Mouse (Mus musculus): ENCODE measurements at regions not wholly inside any gene's neighbourhood (a gene's known extent, or its start where the extent isn't known, plus 50 kb on each side); places are given as distances from the start of the nearest gene placed in this dataset.

DNA sequence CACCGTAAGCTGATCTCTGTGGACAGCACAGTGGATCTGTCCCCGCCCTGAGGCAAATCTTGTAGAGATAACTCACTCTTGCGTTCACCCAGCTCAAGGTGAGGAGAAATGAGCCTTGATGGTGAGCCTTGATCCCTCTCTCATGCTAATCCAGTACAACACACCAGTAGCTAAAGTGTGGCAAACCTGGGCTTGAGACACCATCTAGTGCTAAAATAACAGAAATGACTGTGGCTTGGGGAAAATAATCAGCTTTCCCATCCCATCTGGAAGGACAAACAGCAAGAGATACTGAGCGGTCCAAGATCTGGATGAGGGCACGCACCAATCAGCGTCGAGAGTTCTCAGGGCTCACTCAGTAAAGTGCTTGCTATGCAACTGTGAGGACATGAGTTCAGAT is 50.9 kb upstream of the Cbln4 start:
- no peak for DNase-seq (ENCODE audit: low read depth, low spot score)

DNA sequence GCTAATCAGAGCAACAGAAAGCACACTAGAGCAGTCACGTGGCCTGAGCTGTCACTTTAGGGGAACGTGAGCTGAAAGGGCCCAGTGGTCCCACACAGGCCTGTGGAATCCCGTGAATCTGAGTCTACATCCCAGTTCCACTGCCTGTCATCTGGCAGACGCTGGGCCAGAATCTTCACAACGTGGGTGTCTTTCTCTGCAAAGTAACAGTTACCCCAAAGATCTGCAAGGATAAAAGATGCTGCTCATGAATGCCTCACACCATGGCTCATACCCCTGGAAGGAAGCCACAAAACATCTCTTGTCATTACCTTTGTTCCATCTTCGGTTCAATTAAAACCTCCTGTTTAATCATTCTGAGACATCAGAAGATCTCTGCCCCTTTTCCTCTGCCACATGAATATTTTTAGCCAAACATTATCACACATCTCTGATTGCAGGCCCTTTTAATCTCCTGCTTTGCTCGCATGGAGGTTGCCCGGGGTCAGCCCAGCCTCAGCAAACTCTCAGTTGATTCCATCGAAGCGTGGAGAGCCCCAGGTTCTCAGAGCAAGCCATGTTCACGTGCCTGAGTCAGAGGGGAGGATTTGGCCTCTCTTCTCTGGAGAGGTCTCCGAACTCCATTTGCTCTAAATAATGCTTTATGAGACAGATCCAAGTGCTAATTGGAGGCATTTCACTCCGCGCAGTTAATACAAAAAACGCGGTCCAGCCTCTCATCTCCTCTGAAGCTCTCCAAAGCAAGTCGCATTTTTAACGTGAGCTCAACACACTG is 60.8 kb upstream of the Cbln4 start:
- no peak for DNase-seq (ENCODE audit: low read depth, low spot score)

DNA sequence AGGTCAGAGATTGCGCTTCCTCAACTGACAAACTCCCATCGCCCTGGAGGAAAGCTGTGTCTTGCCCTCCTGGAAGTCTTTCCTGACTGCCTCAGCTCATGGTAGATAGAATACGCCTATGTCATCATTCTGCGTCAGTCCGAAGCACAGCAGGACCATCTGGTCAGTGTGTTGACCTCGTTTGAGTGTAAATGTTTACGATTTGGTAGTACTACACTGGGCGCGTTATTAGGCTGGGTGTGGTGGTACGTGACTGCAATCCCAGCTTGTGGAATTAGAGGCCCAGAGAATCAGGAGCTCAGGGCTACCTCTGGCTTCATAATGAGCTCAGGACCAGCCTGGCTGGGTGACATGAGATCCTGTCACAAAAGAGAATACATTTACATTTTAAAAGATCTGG is 62.0 kb upstream of the Cbln4 start:
- no peak for DNase-seq (ENCODE audit: low read depth, low spot score)

DNA sequence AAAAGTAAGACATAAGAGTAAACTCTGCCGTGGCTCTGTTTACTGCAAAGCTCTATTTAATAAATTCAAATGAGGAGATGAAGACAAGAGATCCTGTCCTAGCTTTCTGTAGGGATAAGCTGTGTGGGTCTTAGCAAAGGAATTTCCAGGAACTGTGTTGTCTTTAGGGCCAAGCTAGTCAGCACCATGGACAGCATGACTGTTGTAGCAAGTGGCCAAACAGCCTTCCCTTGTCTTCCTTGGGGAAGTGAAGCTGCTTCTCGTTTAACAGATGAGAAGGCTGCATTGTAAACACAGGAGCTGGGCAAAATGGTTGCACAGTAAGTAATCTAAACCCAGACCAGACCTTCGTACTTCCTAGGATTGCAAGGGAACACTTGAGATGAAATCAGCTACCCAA is 67.4 kb upstream of the Cbln4 start:
- peak; percentile 66 for DNase-seq (ENCODE audit: low read depth, low spot score)

DNA sequence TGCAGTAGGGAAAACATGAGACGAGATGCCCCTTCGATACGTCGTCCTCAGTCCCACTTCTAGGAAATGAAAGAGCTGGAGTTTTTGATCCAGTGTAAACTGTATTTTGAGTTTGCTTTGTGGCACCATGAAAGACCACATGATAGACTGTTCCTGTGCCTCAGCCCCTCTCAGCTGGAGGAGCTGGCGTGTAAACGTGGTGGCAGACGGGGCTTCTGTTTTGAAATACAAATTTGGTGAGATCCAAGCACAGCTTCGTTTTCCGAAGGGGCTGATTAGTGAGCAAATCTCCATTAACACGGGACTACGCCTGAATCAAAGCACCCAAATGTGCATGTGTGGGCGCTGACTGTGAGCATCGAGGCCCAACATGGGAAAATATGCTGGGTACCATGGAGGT is 70.4 kb upstream of the Cbln4 start:
- DNase-seq (ENCODE audit: low read depth, low spot score): no peak

DNA sequence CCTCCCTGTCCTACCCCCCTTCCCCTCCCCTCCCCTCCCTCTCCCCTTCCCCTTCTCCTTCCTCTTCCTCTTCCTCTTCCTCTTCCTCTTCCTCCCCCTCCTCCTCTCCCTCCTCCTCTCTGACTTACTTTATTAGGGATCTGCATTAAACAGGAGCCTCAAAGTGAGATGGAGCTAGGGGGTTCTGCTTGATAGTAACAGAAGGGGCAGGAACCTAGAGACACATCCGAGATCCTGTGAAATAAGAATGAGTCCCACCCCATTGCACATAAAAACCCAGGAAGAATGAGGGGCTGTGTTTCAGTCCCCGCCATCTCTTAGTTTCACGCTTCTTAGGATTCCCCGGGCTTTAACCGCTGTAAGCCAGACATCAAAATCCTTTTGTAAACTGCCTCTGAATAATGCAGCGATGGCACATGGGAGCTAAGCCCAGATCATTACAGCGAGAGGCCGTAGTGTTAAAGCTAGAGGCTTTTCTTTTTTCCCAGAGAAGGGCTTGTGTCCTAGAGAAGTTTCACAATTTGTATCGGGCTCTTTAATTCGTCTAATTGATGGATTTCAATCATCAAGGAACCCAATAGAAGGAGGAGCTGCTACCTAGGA is 72.4 kb upstream of the Cbln4 start:
- DNase-seq (ENCODE audit: low read depth, low spot score): no peak

DNA sequence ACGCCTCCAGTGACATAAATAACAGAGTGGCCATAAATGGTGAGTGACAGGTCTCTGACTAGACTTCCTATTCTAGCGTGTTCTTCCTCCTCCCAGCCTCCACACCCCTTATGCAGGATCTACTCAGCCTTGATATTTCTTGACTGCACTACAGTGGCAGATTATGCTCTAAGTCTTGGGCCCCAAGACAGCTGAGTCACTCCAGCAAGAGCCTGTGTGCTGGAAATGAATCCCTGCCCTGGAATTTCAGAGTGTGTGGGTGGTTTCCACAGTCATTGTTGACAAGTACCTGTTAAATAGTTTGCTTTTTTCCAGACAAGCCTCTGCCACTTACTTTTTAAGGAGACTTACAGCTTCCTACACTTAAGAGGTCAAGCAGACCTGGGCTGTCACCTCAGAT is 84.3 kb upstream of the Cbln4 start:
- DNase-seq (ENCODE audit: low read depth, low spot score): no peak

DNA sequence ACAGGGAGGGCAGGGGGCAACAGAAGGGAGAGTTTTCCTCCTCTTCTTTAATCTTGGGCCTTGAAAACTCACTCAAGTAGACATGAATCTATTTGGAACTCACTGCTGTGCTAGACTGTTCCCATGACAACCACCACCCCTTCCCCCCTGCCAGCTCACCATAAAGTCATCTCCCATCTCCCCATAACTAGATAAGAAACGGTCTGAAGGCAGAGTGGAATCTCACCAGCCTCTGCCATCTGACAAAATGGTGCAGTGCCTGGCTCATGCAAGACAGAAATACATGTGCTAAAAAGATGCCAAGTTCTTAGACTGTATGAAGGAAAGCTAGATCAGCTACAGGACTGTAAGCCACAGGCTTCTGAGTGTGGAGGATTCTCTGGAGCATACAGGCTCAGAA is 88.0 kb upstream of the Cbln4 start:
- no peak for DNase-seq (ENCODE audit: low read depth, low spot score)

DNA sequence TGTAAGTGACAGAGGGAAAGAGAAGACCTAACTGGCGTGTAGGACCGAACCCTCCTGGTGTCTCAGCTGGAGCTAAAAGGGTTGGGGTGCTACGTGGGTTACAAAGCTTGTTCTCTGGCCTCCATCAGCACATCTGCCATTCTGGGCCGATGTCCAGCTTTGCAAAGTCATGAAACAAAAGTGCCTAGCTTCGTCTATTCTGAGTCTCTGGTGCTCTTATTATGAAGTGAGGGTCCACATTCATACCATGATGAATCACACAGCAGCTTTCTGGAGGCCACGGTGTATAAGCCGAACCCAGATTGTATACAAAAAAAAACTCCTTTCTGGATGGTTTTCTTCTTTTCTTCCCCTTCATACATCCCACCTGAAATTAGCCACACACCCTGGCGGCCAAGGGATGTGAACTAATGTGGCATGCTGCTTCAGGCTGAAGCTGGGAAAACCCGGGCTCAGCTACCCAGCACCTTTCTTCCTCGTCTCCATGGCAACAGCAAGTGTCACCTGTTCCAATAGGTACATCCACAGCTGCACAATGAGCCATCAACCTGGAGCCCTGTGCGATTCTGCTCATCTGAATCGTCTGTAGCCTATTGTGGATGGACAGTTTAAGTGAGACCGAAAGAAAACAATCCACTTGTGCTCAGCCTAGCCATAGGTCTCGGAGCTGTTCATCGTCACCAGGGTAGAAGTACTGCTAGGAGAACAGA is 89.5 kb upstream of the Cbln4 start:
- no peak for DNase-seq (ENCODE audit: low read depth, low spot score)

DNA sequence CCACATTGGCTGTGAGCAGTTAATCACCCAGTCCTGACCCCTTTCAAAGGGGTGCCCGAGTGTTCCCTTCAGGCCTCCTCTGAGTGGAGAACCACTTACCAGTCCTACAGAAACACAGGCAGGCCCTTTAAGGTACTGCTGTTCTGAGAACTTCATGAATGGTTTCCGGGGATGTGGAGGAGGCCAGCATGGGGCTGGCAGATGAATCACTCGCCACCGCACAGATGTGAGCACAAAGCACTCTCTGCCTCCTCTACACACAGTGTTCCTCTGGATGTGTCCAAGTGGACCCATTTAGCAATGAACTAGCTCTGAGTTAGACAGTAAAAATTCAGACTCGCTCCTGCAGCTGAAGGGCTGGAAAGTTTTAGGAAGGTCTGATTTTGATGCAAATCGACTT is 96.8 kb upstream of the Cbln4 start:
- DNase-seq (ENCODE audit: low read depth, low spot score): no peak

DNA sequence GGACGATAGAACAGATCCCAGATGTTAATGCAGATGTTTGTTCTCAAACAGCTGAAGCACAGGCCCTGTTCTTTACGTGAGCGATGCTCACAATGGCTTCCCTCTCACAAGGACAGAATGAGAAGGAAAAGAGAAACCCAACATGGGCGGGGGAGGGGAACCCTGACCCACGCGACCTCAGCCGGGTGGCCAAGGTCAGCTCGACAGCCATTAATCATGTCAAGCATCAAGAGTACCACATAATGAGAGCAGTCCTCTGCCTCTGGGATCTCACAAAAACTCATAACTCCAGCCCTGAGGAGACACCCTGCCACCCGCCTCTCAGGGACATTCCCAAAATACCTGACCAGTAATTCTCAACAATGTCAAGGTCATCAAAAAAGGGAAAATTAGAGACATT is 100.0 kb upstream of the Cbln4 start:
- peak; percentile 18 for DNase-seq (ENCODE audit: low read depth, low spot score)

DNA sequence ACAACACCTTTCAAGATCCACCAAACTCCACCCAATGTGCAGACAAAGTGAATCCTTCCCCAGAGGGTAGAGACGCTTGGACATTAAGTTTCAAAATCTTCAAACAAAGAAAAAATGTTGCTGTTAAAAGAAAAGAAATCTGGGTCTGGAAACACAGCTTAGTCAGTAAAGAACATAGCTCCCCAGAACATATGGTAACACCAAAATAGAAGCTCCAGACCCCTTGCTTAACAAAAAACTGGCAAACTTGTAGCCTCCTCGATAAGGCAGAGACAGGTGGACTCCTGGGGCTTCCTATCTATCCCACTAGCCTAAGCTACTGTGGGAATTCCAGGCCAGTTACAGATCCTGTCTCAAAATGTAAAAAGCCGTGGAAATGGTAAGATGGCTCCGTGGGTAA is 99.6 kb upstream of the Mc3r start:
- DNase-seq (ENCODE audit: low read depth, low spot score): no peak

DNA sequence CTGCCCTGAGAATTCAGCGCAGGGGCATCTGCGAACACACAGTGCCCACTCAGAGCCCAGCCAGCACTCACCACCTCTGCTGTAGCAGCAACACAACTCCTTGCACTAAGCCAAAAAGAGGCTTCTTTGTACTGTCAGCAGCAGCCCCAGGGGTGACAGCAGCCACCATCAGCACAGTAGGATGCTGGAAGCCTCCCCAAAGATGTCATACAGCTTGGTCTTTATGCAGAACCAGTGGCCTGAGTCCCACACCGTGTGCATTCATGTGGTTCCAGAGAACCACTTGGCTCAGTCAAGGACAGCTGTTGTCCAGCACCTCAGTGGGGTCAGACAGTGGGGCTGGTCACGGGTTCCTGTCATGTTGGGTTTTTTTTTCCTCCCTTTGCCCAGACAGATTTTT is 98.6 kb upstream of the Mc3r start:
- DNase-seq (ENCODE audit: low read depth, low spot score): no peak

DNA sequence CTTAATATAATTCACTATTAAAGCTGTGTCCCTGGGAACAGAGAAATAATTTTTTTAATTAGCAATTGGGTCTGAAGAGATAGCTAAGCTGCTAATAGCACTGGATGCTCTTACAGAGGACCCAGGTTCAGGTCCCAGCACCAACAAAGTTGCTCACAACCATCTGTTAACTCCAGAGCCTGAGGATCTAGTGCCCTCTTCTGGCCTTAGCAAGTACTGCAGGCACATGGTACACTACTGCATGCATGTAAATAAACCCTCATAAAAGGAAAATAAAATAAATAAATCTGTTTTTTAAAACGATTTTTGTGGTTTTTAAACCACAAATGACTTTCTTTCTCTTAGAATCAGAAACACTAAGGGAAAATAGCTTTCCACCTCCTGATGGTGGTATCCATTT is 97.4 kb upstream of the Mc3r start:
- DNase-seq (ENCODE audit: low read depth, low spot score): peak; percentile 25

DNA sequence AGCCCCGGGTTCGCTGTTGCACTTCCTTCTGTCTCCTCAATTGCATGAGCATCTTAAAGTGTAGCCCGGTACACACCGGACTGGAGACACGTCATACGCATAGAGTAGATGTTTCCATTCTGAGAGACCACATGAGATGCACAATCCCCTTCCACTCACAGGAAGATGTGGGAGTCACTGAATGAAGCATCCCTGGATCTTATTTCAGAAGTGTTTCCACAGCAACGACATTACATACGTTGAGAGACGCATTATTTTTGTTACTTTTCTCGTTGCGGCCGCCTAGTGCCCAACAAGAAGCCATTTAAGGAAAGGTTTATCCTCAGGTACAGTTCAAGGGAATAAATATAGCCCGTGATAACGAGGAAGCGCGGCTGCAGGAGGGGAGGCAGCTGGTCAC is 88.4 kb upstream of the Mc3r start:
- no peak for DNase-seq (ENCODE audit: low read depth, low spot score)

DNA sequence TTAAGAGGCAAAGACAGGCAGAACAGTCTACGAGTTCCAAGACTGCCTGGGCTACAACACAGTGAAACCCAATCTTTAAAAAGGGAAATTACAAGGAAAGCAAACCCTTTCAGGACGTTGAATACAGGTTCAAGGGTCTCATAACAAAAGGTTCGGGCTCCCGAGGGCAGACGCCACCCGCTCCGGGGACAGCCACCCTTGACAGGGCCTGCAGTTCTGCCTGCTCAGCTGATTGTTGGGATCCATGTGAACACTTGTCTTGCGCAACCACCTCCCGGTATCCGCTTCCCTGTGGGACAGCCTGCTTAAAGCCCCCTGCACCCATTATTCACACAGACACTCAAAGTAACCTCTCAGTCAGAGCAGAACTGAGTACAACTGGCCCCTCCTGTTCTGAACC is 70.9 kb upstream of the Mc3r start:
- no peak for DNase-seq (ENCODE audit: low read depth, low spot score)

DNA sequence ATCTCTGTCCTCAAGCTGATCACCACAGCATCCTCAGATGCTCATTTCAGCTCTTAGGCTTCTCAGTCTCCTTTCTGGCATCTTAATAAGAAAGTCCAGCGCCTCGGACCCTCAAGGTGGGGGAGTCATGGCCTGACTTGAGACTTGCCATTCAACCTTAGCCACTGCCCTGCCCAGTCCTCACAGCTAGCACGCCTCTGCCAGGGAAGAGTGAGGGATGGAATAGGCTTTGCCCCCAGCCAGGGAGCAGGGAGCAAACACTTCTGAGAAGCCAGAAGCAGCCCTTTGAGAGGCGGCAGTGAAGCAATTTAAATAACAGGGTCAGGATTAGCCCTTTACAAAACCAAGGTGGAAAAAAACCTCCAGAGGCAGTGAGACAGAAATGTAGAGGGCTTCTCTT is 69.0 kb upstream of the Mc3r start:
- DNase-seq (ENCODE audit: low read depth, low spot score): no peak

DNA sequence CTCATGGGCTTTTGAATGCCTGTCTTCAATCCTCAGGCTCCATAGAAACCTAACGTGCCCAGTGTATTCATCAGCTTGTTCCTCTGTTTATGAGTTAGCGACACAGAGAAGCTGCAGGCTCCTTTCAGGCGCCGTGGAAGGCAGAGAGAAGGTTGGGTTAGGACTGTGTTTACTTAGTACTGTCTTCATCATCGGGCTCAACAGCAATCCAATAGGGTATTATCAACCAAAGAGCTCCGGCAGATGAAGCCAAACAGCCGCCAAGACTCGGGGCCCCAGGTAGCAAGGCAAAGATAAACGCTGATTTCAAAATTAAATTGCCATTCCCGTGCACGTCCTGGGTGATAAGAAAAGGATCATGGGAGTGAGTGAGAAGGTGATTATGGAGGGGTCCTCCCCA is 50.5 kb upstream of the Mc3r start:
- DNase-seq (ENCODE audit: low read depth, low spot score): no peak
